Mouse (Mus musculus): ENCODE results near the gene Cdr2.
"Not testable (repeated sequence)": the region's sequence is repeated elsewhere in the genome, so short reads cannot be mapped to it uniquely, and the experiment has no call there.

Cdr2 gene

DNA sequence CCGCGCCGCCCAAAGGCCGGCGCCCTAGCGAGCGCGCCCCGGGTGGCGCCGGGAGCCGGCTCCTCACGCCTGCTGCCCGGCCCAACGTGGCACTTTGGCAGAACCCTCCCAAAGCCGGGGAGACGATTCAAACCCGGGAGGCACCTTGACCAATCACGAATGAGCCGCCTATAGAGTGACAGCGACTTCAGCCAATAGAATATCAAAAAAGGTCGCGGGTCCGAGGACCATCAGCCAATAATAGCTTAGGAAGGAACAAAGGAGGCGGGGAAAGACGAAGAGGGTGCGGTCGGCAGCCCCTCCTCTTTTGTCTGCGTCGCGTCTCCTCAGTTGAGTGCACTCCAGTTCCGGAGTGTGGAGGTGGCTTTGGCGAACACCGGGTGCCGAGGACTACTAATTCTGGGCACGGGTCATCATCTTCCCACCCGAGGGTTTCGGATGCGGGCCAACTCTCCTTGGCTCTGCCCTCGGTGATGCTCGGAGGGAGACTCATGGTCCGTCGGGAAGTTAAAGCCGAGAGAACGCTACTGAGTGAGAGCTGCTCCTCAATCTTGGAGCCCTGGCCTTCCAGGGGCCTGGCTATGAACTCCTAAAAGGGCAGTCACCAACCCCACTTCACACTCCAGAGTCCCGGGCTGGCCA, at the start of gene Cdr2, which contains the start of gene Mfsd13b:
TSS of gene Cdr2 (minus strand) at position 113 of the 642 bp plus-strand sequence.
TSS of gene Mfsd13b (plus strand) at position 310 of the 642 bp plus-strand sequence.
- peak; percentile 96 to 97 for DNase-seq (ENCODE audit: low spot score in 2 of 2)

DNA sequence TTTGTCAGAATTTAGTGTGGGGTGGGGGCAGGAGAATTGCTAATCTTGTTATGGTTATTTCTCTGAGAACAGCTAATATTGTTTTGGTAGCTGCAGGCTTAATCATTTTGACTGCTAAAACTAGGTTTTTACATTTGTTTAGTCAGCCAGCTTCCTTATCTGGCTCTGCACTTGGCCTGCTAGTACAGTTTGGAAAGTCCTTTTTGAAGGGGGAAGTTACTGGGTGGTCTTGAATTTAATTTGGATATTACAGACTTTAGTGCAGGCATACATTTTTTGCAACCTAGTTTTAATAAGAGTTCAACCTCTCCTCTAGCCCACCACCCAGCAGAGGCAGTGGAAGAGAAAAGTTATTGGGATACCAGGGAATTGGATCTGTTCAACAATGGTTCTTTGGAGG, 47.8 kb upstream of the Cdr2 start:
- DNase-seq (ENCODE audit: low spot score in 2 of 2) = not testable (repeated sequence)

DNA sequence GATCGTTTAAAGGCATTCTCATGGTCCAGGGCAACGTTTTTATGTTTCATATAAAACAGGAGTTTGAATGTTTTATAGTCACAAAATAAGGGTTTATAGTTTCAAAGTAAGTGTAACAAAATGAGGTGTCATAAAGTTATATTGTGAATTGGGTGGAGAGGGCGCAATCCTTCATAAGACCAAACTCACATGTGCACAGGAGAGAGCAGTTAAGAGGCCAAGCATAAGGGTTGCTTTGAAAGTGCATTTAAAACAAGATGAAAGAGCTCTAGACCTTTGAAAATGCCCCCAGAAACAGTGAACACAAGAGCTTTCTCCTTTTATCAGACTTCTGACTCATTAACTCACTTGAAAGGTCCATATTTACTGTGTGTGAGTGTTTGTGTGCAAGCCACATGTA, 44.2 kb upstream of the Cdr2 start:
- no peak for DNase-seq (ENCODE audit: low spot score in 2 of 2)

DNA sequence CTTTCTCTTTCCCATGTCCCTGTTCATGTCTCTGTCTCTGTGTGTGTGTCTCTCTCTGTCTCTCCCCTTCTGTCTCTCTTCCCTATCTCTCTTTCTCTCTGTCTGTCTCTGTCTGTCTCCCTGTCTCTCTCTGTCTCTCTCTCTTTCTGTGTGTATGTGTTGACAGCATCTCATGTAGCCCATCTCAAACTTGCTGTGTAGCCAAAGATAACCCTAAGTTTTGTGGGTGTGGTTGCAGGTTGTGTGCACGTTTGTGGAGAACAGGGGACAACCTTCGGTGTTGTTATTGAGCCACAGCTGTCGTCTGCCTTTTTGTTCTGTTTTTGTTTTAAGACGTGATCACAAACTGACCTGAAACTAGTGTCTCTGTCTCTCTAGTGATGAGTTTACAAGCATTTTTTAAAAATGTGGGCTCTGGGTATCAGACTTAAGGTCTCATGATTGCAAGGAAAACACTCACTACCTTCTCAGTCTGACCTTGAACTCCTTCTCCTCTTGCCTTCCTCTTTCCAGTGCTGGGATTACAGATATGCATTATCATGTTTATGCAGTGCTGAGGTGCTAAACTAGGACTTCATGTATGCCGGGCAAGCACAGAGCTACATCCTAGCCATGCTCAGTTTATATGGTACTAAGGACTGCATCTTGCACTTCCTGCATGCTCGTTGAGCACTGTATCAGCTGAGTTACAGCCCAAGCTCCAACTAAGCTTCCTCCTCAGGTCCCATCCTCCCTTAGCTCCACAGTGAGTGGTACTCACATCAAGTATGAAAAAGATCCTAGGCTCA, 43.3 kb upstream of the Cdr2 start:
- no peak for DNase-seq (ENCODE audit: low spot score in 2 of 2)

DNA sequence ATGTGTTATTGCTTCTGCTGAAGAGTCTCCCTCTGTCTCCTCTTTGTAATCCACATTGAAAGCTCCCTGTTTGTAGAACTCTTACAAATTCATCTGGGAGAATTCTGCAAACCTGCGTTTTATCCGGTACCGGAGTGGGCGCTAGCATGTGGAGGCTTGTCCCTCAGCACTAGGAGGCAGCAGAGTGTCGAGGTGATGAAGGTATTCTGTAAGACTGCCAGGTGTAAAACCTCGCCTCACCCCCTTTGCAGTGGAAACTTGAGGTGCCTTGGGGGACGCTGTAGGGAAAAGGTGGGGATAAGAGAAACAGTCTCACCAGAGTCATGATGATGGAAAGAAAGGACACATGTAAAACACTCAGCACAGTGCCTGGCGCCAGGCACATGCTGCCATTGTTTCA, 38.2 kb upstream of the Cdr2 start:
- peak in 1 of 2 experiments; percentile 16 for DNase-seq (ENCODE audit: low spot score in 2 of 2)

DNA sequence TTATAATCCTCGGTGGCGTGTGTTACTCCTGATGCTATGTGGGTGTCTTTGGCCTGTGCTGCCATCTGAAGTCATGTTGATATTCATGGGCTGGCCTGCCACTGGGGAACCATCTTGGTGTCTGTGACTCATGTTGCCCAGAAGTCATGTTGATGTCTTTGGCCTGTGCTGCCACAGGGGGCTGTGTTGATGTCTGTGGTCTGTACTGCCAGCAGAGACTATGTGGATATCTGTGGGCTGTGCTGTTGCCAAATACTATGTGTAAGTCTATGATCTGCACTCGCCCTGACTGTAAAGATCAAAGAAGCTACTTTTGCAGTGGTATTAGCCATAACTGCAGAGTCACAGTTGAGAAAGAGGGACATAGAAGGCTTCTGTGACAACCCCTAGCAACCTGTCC, 36.7 kb upstream of the Cdr2 start:
- no peak for DNase-seq (ENCODE audit: low spot score in 2 of 2)

DNA sequence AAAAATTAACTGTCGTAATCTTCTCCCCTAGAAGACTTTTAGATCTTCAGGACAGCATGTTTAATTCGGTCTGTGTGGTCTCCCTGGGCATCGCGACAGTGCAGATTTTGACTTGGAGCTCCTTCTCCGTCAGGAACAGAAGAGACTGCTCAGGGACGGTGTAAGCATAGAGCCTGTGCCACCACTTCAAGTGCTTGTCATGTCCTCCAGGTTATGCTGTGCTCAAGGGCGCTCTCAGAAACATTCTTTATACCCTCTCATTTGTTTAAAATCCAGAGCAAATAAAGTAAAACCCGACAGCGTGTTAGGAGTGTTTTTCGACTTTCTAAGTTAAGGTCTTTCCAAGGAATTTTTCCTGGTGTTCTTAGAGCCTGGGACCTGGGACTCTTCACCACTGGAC, 32.4 kb upstream of the Cdr2 start:
- DNase-seq (ENCODE audit: low spot score in 2 of 2) = no peak

DNA sequence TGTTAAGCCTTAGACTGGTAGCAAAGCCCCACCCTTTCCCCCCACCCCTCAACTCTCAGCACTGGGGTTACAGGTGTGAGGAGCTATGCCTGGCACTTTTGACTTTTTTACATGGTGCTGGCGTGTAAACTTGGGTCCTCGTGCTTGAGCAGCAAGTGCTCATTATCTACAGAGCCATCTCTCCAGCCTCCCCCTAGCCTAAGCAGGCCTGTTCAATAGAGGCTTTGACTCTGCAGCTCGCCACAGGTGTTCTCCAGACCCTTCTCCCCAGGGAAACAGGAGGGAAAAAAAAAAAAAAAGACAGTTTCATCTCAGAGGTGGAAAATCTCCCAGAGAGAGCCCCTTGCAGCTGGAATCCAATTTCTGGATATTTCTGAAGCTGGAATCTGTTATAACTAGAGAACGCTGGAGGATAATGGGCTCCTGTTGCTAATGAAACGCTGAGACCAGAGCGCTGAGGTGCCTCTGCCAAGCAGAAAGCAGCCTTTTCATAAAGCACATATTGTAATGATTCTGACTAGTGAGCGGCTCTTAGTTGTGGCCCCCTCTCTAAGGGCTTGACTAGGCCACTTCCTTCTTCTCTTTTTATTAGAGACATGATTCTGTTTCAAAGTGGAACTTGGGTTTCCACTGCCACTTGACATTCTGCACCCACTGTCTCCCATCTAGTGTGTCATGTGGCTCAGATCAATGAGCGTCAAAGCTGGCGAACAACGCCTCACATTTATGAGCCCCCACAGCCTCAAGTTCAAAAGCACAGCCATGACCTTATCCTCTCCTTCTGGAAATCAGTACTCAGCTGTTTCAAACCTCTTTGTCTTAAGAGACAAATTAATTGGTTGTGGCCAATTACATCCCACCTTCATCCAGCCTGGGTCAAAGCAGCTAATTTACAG, 29.9 kb upstream of the Cdr2 start:
- DNase-seq (ENCODE audit: low spot score in 2 of 2) = no peak

DNA sequence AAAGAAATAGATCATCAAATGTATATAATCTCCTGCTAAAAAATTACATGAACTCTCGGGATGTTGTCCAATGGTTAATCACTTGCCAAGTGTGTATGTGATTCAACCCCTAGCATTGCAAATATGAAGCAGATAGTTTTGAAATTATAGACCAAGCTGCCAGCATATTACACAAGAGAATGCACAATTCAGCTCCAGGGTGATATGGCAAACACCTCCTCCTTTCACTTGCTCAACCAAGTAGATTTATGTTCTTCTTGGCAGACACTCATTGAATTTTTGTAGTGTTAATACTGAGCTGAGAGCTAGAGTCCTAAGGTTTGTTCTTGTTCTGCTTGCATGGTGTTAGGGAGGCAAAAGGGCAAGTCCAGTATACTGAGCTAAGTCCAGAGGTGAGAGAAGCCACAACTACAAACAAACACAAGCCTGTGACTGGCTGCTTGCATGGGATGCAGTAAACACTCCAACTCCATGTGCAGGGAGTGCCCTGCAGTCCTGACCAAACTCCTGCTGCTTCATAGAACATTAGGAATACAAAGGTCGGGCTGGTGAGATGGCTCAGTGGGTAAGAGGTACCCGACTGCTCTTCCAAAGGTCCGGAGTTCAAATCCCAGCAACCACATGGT, 21.8 kb upstream of the Cdr2 start:
- no peak for DNase-seq (ENCODE audit: low spot score in 2 of 2)

DNA sequence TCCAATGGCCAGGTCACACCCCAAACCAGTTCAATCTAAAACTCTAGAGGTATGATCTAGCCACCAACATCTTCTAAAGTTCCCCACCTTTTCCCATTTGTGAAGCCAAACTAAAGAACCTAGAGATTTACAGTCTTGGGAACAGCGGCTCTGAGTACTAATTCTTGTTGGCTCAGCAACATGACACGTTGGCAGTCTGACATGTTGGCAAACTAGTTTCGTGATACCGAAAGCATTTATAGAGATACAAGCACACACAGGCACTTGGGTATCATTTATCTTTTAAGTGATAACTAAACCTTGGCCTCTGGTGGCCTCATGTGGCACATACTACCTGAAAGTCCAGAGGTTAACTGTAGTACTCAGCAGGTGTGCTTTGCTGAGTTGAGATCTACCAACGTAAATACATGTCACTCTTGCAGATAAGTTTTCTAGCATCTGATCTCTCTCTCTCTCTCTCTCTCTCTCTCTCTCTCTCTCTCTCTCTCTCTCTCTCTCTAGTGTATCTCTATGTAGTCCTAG, 20.4 kb upstream of the Cdr2 start:
- peak in 1 of 2 experiments; percentile 30 for DNase-seq (ENCODE audit: low spot score in 2 of 2)

DNA sequence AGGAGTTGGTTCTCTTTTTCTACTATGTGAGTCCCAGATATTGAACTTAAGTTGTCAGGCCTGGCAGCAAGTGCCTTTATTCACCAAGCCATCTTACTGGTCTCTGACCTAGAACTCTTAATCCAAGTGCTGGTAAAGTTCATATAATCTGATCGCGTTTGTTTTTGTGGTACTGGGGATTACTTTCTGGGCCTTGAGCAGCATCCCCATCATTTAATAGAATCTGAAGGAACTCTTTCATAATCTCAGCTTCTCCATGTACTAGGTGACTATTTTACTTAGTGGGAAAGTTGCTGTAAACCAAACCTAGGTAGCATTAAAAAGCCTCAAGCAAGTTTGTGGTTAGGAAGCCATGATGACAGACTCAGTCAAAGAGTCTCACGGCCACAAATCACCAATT, 19.8 kb upstream of the Cdr2 start:
- no peak for DNase-seq (ENCODE audit: low spot score in 2 of 2)

DNA sequence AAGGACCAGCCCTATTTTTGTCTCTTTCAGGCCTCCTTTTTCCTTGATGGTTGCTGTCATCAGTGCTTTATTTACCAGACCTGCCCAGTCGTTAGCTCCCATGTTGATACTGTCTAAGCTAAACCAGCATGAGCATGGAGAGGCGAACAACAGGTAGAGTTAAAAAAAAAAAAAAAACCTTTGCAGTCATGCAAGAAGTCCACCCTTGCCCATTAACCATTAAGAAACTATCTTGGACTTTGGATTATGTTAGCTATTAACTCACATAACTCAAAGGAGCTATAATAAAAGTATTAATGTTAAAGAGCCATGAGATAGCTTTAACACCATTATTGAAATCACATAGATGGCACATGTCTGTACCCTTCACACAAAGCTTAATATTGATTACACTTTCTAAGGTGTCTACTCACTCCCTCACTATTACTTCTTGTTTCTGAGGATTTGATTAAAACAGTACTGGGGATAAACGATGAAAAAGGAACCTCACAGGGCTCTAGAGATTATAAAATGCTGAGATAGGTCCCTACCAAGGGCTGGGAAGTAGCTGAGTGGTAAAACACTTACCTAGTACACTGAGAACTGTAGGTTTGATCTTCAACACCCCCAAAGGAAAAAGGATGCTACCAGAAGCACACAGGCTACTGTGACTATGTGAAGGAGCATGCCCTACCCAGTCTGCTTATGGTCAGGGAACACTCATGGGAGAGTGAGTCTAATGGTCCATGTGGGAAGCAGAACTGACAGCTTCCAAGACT, 18.1 kb upstream of the Cdr2 start:
- DNase-seq (ENCODE audit: low spot score in 2 of 2) = no peak

DNA sequence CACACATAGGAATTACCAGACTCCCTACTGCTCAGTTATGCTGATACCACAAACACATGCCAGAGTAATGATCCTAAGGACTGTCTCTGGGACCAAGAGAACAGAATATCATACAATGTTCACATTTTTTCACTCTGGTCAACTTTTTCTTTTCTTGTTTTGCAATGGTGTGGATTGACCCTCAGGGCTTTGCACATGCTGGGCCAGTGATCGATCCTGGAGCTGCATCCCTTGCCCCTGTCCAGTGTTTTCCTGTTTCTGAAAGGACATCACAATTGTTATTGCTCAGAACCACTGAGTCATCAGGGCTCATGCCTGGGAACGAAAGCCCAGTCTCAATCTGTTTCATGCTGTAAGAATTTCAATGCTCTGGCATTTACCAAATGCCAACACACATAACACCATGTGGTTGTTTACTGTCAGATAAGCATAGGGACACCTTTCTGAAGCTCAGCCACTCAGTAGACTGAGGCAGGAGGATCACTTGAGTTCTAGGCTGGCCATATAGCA, 17.0 kb upstream of the Cdr2 start:
- no peak for DNase-seq (ENCODE audit: low spot score in 2 of 2)

DNA sequence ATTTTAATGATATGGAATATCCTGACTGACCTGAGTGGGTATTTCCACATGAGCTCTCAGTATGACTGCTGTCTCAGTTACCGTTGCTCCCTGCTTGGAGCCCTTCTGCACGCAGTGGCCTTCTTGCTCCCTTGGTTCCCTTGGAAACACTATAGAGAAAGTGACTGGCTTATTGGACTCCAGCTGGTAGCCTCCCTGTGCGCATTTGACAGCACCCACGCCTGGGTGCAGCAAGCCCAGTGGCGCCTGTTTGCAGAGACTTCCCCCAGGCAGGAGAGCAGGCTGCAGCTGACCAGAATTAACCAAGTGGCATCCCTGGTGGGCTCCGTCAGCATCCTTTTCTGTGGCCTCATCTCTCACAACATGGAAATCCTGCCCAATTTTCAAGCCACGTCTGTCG, 9.1 kb upstream of the Cdr2 start:
- no peak for DNase-seq (ENCODE audit: low spot score in 2 of 2)

DNA sequence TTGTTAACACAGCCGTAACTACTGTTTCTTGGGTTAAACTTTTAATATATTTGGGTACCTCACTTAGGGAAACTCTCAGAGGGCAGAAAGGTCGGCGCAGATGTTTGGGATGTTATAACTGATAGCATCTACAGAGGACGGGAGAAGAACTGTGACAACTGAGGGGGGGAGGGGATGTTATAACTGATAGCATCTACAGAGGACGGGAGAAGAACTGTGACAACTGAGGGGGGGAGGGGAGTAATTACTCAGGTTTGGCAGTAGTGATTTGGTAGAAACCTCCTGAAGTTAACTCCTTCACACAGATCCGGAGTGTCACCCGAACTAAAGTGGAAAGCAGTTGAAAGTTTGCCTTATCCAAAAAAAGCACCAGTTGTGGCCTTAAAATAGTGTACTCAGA, 856 bp upstream of the Cdr2 start:
- no peak for DNase-seq (ENCODE audit: low spot score in 2 of 2)

DNA sequence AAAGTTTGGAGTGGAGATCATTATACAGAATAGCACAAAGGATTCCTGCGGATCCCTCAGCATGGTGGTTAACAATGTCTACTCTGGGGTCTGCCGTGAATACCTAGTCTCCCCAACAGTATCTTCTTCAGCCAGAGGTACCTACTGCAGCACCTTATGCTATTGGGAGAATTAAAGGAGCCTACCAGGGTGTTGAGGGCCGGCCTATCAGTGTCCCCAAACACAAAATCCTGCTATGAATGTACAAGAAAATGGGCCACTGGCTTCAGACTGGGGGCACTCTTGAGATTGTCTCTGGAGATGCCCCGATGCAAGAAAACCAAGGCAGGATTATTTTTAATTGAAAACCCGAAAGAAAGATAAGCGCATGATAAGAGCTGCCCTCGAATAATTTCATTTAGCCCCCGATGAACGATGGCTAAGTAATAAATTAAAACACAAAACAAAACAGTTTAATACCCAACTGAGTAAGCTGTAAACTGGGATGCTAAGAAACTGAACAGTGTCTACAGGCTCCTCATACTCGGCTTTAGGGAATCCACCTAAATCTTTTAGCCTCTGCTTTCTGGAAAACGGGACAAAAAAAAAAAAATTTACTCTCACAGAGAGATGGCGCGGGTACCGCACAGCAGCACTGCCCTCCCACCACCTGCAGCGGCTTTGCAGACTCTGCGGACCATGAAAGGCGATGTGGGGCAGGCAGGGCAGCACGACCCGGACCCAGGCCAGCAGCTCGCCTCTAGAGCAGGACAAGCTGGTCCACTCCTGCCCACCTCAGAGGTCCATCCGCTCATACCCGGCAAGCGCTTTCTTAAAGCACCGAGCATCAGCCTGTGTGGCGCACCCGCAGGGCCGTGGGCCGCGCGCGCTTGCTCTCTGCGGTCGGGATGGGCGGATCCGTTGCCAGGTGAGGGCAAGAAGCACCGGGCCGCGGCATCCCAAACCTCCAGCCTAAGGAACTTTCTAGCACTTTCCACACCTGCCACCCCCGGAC, 884 bp downstream of the Cdr2 start:
- DNase-seq (ENCODE audit: low spot score in 2 of 2) = peak; percentile 29 to 31

DNA sequence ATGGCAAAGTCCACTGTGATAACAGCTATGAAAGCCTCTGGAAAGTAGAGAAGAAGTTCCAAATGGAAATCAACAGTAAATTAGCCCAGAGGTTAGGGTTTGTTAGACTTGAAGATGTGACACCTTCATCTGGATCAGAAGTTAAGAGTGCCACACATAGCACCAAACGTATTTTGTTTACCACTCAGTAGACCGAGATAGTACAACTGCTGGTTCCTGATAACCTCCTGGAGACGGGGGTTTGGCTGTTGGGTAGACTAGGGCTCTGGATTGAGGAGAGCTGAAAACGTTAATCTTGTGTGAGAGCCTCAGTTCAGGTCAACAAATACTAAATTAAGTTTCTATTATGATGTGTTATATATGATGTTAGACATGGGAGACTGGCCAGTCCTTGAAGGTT, 2.1 kb downstream of the Cdr2 start:
- DNase-seq (ENCODE audit: low spot score in 2 of 2) = no peak

DNA sequence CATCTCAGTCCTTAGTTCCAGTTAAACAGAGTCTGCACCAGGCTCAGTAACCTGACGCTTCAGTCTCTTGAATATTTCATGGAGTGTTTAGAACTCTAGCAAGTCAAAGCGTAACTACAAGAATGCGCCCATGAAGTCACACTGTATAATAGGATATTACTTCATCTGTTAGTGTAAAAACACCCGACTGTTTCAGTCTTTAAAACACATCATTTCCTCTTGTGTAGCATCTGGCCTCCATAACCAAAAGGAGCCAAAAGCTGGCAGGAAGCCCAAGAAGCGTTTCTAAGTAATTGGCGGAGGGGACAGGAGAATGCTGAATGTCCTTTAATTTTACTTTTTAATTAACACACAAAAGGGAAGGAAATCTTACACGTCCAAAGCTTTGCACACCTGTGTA, 5.0 kb downstream of the Cdr2 start:
- DNase-seq (ENCODE audit: low spot score in 2 of 2) = no peak

DNA sequence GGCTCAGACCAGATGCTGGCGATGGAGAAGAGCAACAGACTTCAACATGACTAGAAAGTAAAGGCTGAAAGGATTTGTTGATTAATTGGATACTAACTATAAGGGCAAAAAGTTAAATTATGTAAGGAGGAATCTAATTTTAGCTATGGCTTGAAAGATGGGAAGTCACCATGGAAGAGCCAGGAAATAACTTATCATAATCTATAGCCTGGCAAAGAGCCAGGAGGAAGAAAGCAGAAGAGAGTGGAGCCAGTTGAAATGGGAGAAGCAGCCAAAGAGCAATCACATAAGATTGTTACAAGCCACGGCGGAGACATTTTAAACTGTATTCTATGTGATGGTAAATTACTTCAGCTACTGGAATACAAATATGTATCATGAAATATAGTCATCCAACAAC, 8.1 kb downstream of the Cdr2 start:
- no peak for DNase-seq (ENCODE audit: low spot score in 2 of 2)
